29 mouse cellular contexts compared by ENCODE assay signal in genomic region chr10:83202906-83203702, GRCm38 (mm10).
A peak's percentile ranks its signal among the peaks of the same experiment; 100 is the strongest.
DNase-seq lines count a peak whose midpoint lies in the region; ATAC-seq lines count a peak whose summit lies in the region.
"Had no signal": no experiment of that assay in that cellular context is flagged by ENCODE, and none has a peak within 500 bp of the region (broad histone marks: within the 10 kb centered on the region; RNA-seq: fewer than 3 reads in every experiment).

No protein-coding gene starts in this region.

- intact Hi-C loops in left cerebral cortex, postnatal 36 days (cut with DNase I), result no loop called here

- H3K4me2 ChIP-seq in kidney, embryonic 16.5 days (replicated peaks; ENCODE audit: low read depth, low read length), result no peak overlapping the region
- H3K4me2 ChIP-seq: embryonic facial prominence, embryonic 12.5 days; stomach, embryonic 15.5 days had no signal

- no peaks in the 10 kb centered on the region for H3K27me3 ChIP-seq in kidney, embryonic 16.5 days (ENCODE audit: insufficient read depth, low read length)
- H3K27me3 ChIP-seq: embryonic facial prominence, embryonic 12.5 days; stomach, embryonic 15.5 days had no signal

- H3K36me3 ChIP-seq in kidney, embryonic 16.5 days (ENCODE audit: insufficient read depth, low read length), result no peaks in the 10 kb centered on the region
- H3K36me3 ChIP-seq: embryonic facial prominence, embryonic 12.5 days; hindbrain, embryonic 10.5 days; stomach, embryonic 15.5 days had no signal

- H3K4me3 ChIP-seq in kidney, embryonic 16.5 days (ENCODE audit: low read length), result no peak overlapping the region
- H3K4me3 ChIP-seq: embryonic facial prominence, embryonic 12.5 days; hindbrain, embryonic 10.5 days; stomach, embryonic 15.5 days had no signal

- H3K9ac ChIP-seq in kidney, embryonic 16.5 days (replicated peaks; ENCODE audit: low read length), result no peak overlapping the region
- H3K9ac ChIP-seq: embryonic facial prominence, embryonic 12.5 days; liver, embryonic 14.5 days; stomach, embryonic 15.5 days had no signal

- H3K9me3 ChIP-seq in kidney, embryonic 16.5 days (ENCODE audit: low read length), result no peaks in the 10 kb centered on the region
- H3K9me3 ChIP-seq: embryonic facial prominence, embryonic 12.5 days; hindbrain, embryonic 10.5 days; stomach, embryonic 15.5 days had no signal

- no peak overlapping the region for H3K27ac ChIP-seq in kidney, embryonic 16.5 days (ENCODE audit: low read length)
- H3K27ac ChIP-seq: embryonic facial prominence, embryonic 12.5 days; hindbrain, embryonic 10.5 days; liver, embryonic 14.5 days; stomach, embryonic 15.5 days had no signal

- no peaks in the 10 kb centered on the region for H3K4me1 ChIP-seq in kidney, embryonic 16.5 days (ENCODE audit: insufficient read depth, low read length)
- H3K4me1 ChIP-seq: embryonic facial prominence, embryonic 12.5 days had no signal

- DNase-seq in kidney, adult 8-10 months, result no peak
- DNase-seq in cerebellum, adult 11 months, result peak; percentile 31
- DNase-seq in cerebellum, adult 9-10 months, result peak; percentile 67
- DNase-seq in left cerebral cortex, postnatal 36 days (ENCODE audit: low spot score in 2 of 2), result no peak
- no peak for DNase-seq in gastrocnemius, adult 8-10 months (ENCODE audit: low spot score in 2 of 2)
- DNase-seq: adrenal gland, adult 2 months; adrenal gland, postnatal 36 days; embryo, embryonic 11 days; gastrocnemius, postnatal 10 days; heart, postnatal 14 days; kidney, postnatal 25 days; layer of hippocampus, postnatal 36 days; liver; lung, adult 2 months; lung, postnatal 14 days; midbrain, embryonic 14.5 days; right cerebral cortex, postnatal 14 days; thymus, adult 18-20 months; thymus, postnatal 36 days had no signal

- 86% methylated on average over 14 of the region's 14 CpGs for WGBS in kidney, embryonic 16.5 days

- ATAC-seq in kidney, embryonic 16.5 days (ENCODE audit: low FRiP score, low TSS enrichment), result peak; percentile 46; the same call in 1 of the 2 replicates
- 0 out of 2 replicates have a peak, but pooled peaks have one; percentile 10 for ATAC-seq in common myeloid progenitor, adult 5-6 weeks (replicated peaks; ENCODE audit: low read depth, poor library complexity, severe bottlenecking)
- ATAC-seq: activated CD4-positive, CD25-positive, alpha-beta regulatory T cell, adult 4 months; CD4-positive, CD25-positive, alpha-beta regulatory T cell, adult 4 months; forebrain, embryonic 14.5 days; intestine, postnatal 0 days had no signal

Comparison
In these comparisons a context has a peak if more than half of its experiments do, and no peak if none do; other contexts are left out.
1. DNase-seq: peak in cerebellum, adult 11 months (single experiment) and cerebellum, adult 9-10 months (single experiment); none in kidney, adult 8-10 months (0 of 2), left cerebral cortex, postnatal 36 days (0 of 2) and gastrocnemius, adult 8-10 months (0 of 2).